Mouse (Mus musculus) spleen, postnatal 14 days (tissue): ENCODE results near the gene Fastkd5.
"Not testable (repeated sequence)": the region's sequence is repeated elsewhere in the genome, so short reads cannot be mapped to it uniquely, and the experiment has no call there.

ENCODE experiments used
- DNase-seq, 2 experiments: peaks; one replicate each; pipeline ENCODE4 v3.0.0; 2021 to 2022; ENCODE audit warnings: low spot score in 2 of 2

Fastkd5 gene

GRCm38 (mm10) chr2:130577021-130577420, 52.8 kb downstream of the Fastkd5 start:
- DNase-seq, result no peak

GRCm38 (mm10) chr2:130576564-130576963, 53.3 kb downstream of the Fastkd5 start:
- DNase-seq, result not testable (repeated sequence)

- no peak for DNase-seq
Observed at GRCm38 (mm10) chr2:130575873-130576272, 54.0 kb downstream of the Fastkd5 start, which contains the start of gene Oxt. Gene Oxt (plus strand): TSS chr2:130576173.

- no peak for DNase-seq
Observed at GRCm38 (mm10) chr2:130574960-130575359, 54.9 kb downstream of the Fastkd5 start.

GRCm38 (mm10) chr2:130569926-130570325, 59.9 kb downstream of the Fastkd5 start:
- no peak for DNase-seq

GRCm38 (mm10) chr2:130568921-130569320, 60.9 kb downstream of the Fastkd5 start:
- no peak for DNase-seq

GRCm38 (mm10) chr2:130564983-130565382, 64.8 kb downstream of the Fastkd5 start:
- DNase-seq, result no peak

GRCm38 (mm10) chr2:130564063-130564462, 65.8 kb downstream of the Fastkd5 start:
- peak in 1 of 2 experiments; percentile 14 for DNase-seq
